Mouse (Mus musculus) urinary bladder, postnatal 4 days (tissue): Measurements from ENCODE around the gene Arl3.
"Not testable (repeated sequence)": the region's sequence is repeated elsewhere in the genome, so short reads cannot be mapped to it uniquely, and the experiment has no call there.

ENCODE experiments used
- DNase-seq, 2 experiments: peaks; one replicate each; pipeline ENCODE4 v3.0.0; 2021 to 2022; ENCODE audit warnings: low spot score in 2 of 2

Gene Arl3

GRCm38 (mm10) chr19:46591575-46591974, 18.6 kb upstream of the Arl3 start:
- DNase-seq: no peak

GRCm38 (mm10) chr19:46587823-46588508, 15.0 kb upstream of the Arl3 start:
- DNase-seq: peak; percentile 66 to 89

- no peak for DNase-seq
Measured at GRCm38 (mm10) chr19:46575196-46575595, 2.2 kb upstream of the Arl3 start.

GRCm38 (mm10) chr19:46573990-46574389, 992 bp upstream of the Arl3 start:
- no peak for DNase-seq

- no peak for DNase-seq
Measured at GRCm38 (mm10) chr19:46572548-46572947, 450 bp downstream of the Arl3 start.

- DNase-seq: no peak
Measured at GRCm38 (mm10) chr19:46571878-46572244, 1.1 kb downstream of the Arl3 start.

- DNase-seq: not testable (repeated sequence)
Measured at GRCm38 (mm10) chr19:46571211-46571877, 1.7 kb downstream of the Arl3 start.

- DNase-seq: no peak
Measured at GRCm38 (mm10) chr19:46564043-46564462, 8.9 kb downstream of the Arl3 start.

GRCm38 (mm10) chr19:46563603-46564002, 9.4 kb downstream of the Arl3 start:
- no peak for DNase-seq

- no peak for DNase-seq
Measured at GRCm38 (mm10) chr19:46562581-46563515, 10.2 kb downstream of the Arl3 start.

- peak in 1 of 2 experiments; percentile 43 for DNase-seq
Measured at GRCm38 (mm10) chr19:46562132-46562531, 10.9 kb downstream of the Arl3 start.

GRCm38 (mm10) chr19:46558631-46559030, 14.4 kb downstream of the Arl3 start:
- DNase-seq: no peak

- DNase-seq: no peak
Measured at GRCm38 (mm10) chr19:46558009-46558408, 15.0 kb downstream of the Arl3 start.

- no peak for DNase-seq
Measured at GRCm38 (mm10) chr19:46553541-46553955, 19.4 kb downstream of the Arl3 start.

GRCm38 (mm10) chr19:46552496-46552895, 20.5 kb downstream of the Arl3 start:
- no peak for DNase-seq

GRCm38 (mm10) chr19:46550385-46550784, 22.6 kb downstream of the Arl3 start:
- DNase-seq: no peak

GRCm38 (mm10) chr19:46548110-46548509, 24.9 kb downstream of the Arl3 start:
- no peak for DNase-seq

GRCm38 (mm10) chr19:46547565-46547964, 25.4 kb downstream of the Arl3 start:
- DNase-seq: no peak

- no peak for DNase-seq
Measured at GRCm38 (mm10) chr19:46542750-46543149, 30.2 kb downstream of the Arl3 start.

- no peak for DNase-seq
Measured at GRCm38 (mm10) chr19:46538213-46538612, 34.8 kb downstream of the Arl3 start.

- no peak for DNase-seq
Measured at GRCm38 (mm10) chr19:46537357-46537756, 35.6 kb downstream of the Arl3 start.

GRCm38 (mm10) chr19:46534542-46535098, 38.4 kb downstream of the Arl3 start:
- DNase-seq: no peak
